Mouse (Mus musculus) liver, postnatal 0 days (tissue): Measurements from ENCODE around the gene Spc24. TPM values are rescaled to one million over a fixed set of nuclear protein-coding genes. Genes with fewer than 3 reads are reported as not detected.
A peak's percentile ranks its signal among the peaks of the same experiment; 100 is the strongest.

Experiments used
- ATAC-seq: fragments of 200-750 bp; cut with Nextera tagmentation; 2 replicates; pipeline ENCODE4 v1.8.0; 2017; ENCODE audit warnings: mild to moderate bottlenecking, moderate library complexity
- DNase-seq: peaks from one replicate; pipeline ENCODE4 v3.0.0-alpha.2; 2016
- H3K27ac ChIP-seq: fragments of 300-500 bp; sonication (generic); 2 replicates; pipeline ENCODE4 v1.5.1; 2014; ENCODE audit warnings: antibody characterized with exemption, moderate library complexity, mild to moderate bottlenecking, low read depth
- H3K27me3 ChIP-seq: fragments of 300-500 bp; sonication (generic); 2 replicates; pipeline ENCODE4 v1.6.1; 2014; ENCODE audit warnings: low read length, control low read depth, mixed read lengths; ENCODE audit not compliant: insufficient read depth
- H3K36me3 ChIP-seq: fragments of 300-500 bp; sonication (generic); replicated peaks from 2 replicates; pipeline ENCODE4 v1.6.1; 2014; ENCODE audit warnings: mild to moderate bottlenecking, control low read depth, low read length, moderate library complexity, mixed read lengths; ENCODE audit not compliant: insufficient read depth
- H3K4me1 ChIP-seq: fragments of 300-500 bp; sonication (generic); 2 replicates; pipeline ENCODE4 v1.6.1; 2014; ENCODE audit warnings: antibody characterized with exemption, mild to moderate bottlenecking, control low read depth; ENCODE audit not compliant: insufficient read depth
- H3K4me2 ChIP-seq: fragments of 300-500 bp; sonication (generic); 2 replicates; pipeline ENCODE4 v1.6.1; 2014; ENCODE audit warnings: low read depth, mild to moderate bottlenecking, low read length, moderate library complexity, mixed read lengths
- H3K4me3 ChIP-seq: fragments of 300-500 bp; sonication (generic); 2 replicates; pipeline ENCODE4 v1.5.1; 2014; ENCODE audit warnings: low read depth, low read length
- H3K9ac ChIP-seq: fragments of 300-500 bp; sonication (generic); replicated peaks from 2 replicates; pipeline ENCODE4 v1.6.1; 2014; ENCODE audit warnings: mild to moderate bottlenecking, moderate library complexity
- H3K9me3 ChIP-seq: fragments of 300-500 bp; sonication (generic); 2 replicates; pipeline ENCODE4 v1.6.1; 2016; ENCODE audit warnings: mild to moderate bottlenecking, control low read depth, low read length, mixed read lengths
- CTCF ChIP-seq: sonication (generic); IDR thresholded peaks from 2 replicates; pipeline ENCODE4 v1.5.1; 2016; ENCODE audit warnings: antibody characterized with exemption, low read depth
- EP300 ChIP-seq: IDR thresholded peaks from 2 replicates; pipeline ENCODE4 v1.6.1; 2016; ENCODE audit warnings: antibody characterized with exemption, low read depth, mild to moderate bottlenecking
- WGBS: fragments of 180-500 bp; shearing (Covaris S2); extraction: QIAGEN DNeasy Blood & Tissue Kit; methylation state at CpG from one replicate; pipeline ENCODE4 v1.1.7; 2014; ENCODE audit not compliant: insufficient replicate concordance; 5-methylcytosine and 5-hydroxymethylcytosine counted together
- polyA plus RNA-seq: library from polyadenylated mRNA; unstranded; fragments of >200 nt; fragmentation: Nextera tagmentation; extraction: Ambion mirVana; gene quantifications from 2 replicates; pipeline ENCODE4 v1.2.1, GENCODE M21; 2015

Gene Spc24
- polyA plus RNA-seq, 1 experiment from 2014 or later, result 38.4 TPM

DNA sequence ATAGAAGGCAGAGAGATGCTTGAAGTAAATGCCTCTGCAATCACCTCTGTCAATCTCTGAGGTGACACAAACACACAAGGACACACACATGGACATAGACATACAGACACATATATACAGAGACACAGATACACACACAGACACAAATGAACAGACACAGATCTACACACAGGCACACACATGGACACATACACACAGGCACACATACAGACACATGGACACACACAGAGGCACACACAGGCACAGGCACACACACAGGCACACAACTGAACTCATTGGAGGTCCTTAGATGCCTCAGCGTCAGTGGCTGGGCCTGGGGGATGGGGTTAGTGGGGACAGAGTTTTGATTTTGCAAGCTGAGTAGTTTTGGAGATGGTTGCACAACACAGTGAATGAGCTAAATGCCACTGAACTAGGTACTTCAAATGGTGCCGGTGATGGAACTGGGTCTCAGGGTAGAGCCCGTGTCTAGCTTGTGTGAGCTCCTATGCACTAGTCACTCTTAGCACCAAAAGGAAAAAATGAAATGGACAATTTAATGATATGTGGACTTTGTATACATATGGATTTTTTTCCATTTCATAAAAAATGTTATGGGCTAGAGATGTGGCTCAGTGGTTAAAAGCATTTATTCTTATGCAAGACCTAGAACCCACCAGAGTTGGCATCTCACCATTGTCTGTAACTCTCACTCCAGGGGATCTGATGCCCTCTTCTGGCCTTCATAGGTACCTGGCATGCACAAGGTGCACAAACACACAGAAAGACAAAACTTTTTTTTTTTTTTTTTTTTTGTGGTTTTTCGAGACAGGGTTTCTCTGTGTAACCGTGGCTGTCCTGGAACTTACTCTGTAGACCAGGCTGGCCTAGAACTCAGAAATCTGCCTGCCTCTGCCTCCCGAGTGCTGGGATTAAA is 4.2 kb upstream of the Spc24 start:
- Histone ChIP-seq H3K4me2 (no peak overlapping the region), H3K27me3 (no peaks in the 10 kb centered on the region), H3K9me3 (no peaks in the 10 kb centered on the region), H3K27ac (peak overlapping the region; percentile 34; the same call in 1 of the 2 replicates), H3K36me3 (peaks cover 3% of the 10 kb centered on the region; the same call in 1 of the 2 replicates), H3K4me1 (peaks cover 23% of the 10 kb centered on the region), H3K9ac (no peak overlapping the region), H3K4me3 (no peak overlapping the region)
- DNase-seq (peak; percentile 60), ATAC-seq (peak; percentile 18)
- WGBS, result 62% methylated on average over 6 of the region's 6 CpGs
- TF ChIP-seq EP300, result 0 out of 2 replicates have a peak, but pooled peaks have one; percentile 28
- peak; percentile 27; the same call in 1 of the 2 replicates for TF ChIP-seq CTCF

DNA sequence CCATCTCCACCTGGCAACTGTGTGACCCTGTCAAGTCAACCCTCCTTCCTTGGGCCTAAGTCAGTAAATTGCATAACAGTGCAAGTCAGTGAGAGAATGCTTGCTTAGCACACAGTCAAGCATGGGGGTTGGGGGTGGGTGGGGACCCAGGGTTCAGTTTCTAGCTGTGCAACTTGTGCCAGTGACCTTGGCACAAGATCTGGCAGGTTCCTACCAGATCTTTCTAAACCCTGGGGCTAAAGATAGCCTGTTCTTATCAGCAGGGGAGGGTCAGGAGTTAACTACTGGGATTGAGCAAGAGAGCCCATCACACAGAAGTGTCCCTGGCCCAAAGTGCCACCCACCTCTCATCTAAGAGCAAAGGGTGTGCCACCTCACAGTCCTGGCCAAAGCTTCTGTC is 2.0 kb upstream of the Spc24 start:
- Histone ChIP-seq H3K4me1 (peaks cover 32% of the 10 kb centered on the region), H3K4me2 (0 out of 2 replicates have a peak overlapping the region, but pooled peaks have one; percentile 3), H3K9ac (0 out of 2 replicates have a peak overlapping the region, but pooled peaks have one; percentile 7), H3K36me3 (no peaks in the 10 kb centered on the region), H3K27me3 (no peaks in the 10 kb centered on the region), H3K9me3 (no peaks in the 10 kb centered on the region), H3K4me3 (no peak overlapping the region), H3K27ac (peak overlapping the region; percentile 51)
- ATAC-seq (no peak), DNase-seq (peak; percentile 41)
- TF ChIP-seq EP300 (peak; percentile 57), CTCF (no peak)

DNA sequence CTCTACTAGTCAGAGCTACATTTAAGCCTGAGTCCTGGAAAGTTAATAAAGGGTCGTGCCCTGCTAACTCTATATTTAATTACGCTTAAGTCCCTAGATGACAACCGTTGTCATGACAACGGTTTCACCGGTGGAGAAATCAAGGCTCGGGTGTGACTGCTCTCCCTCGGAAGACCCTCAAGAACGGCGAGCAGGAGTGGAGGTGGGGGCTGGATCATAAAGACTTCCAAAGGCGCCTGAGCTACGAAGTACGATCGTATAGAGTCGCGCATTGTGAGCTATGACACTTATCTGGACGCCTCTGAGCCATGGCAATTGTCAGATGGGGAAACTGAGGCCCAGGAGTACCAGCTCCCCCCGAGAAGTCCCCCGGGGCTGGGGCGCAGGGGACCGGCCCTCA is 385 bp downstream of the Spc24 start:
- Histone ChIP-seq H3K9me3 (no peaks in the 10 kb centered on the region), H3K4me2 (peak overlapping the region; percentile 89), H3K36me3 (peaks cover 12% of the 10 kb centered on the region), H3K4me1 (peaks cover 32% of the 10 kb centered on the region), H3K27ac (peak overlapping the region; percentile 41; the same call in 1 of the 2 replicates), H3K4me3 (peak overlapping the region; percentile 90), H3K9ac (peak overlapping the region; percentile 82), H3K27me3 (no peaks in the 10 kb centered on the region)
- ATAC-seq, result no peak; the same call in 1 of the 2 replicates
- DNase-seq, result no peak
- under 1% methylated on average over 20 of the region's 20 CpGs for WGBS
- TF ChIP-seq CTCF, result no peak
- no peak for TF ChIP-seq EP300

DNA sequence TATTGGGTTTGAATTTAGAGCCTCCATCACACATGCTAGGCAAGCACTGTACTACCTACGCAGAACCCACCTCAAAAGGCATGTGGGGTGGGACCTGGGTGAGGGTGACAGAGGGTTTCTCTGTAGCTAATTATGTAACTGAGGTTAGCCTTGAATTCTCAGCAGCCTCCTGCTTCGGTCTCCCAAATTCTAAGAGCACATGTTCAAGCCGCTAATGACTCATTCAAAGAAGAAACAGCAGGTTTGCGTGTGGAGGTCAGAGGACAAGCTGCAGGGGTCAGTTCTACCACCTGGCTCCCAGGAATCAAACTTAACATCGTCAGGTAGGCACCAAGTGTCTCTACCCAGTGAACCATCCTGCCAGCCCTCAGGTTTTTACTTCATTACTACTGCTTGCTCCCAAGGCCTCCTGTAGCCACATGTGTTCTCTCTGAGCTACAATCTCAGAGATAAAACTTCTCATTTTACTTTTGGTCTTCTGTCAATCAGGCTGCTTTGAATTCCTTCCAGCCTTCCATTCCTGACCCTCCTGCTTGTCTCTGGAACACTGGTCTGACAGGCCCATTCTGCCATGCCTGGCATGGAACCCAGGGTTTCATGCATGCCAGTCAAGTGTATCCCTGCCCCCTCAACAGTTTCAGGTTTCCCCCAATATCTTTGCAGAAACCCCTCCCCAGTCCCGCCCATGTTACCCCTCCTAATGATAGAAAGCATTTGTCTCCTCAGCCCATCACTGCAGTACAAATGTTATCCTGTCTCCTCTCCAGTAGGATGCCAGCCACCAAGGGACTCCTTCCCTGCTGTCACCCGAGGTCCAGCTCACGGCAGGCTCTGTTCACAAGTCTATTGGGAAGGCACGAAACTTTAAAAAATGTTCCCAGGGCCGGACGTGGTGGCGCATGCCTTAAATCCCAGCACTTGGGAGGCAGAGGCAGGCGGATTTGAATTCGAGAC is 1.2 kb downstream of the Spc24 start:
- Histone ChIP-seq H3K4me2 (peak overlapping the region; percentile 89), H3K4me3 (peak overlapping the region; percentile 90), H3K4me1 (peaks cover 32% of the 10 kb centered on the region), H3K36me3 (peaks cover 13% of the 10 kb centered on the region), H3K27me3 (no peaks in the 10 kb centered on the region), H3K9ac (peak overlapping the region; percentile 82), H3K9me3 (no peaks in the 10 kb centered on the region), H3K27ac (no peak overlapping the region)
- DNase-seq, result no peak
- 57% methylated on average over 14 of the region's 14 CpGs for WGBS
- no peak for ATAC-seq
- TF ChIP-seq CTCF (no peak), EP300 (no peak)

DNA sequence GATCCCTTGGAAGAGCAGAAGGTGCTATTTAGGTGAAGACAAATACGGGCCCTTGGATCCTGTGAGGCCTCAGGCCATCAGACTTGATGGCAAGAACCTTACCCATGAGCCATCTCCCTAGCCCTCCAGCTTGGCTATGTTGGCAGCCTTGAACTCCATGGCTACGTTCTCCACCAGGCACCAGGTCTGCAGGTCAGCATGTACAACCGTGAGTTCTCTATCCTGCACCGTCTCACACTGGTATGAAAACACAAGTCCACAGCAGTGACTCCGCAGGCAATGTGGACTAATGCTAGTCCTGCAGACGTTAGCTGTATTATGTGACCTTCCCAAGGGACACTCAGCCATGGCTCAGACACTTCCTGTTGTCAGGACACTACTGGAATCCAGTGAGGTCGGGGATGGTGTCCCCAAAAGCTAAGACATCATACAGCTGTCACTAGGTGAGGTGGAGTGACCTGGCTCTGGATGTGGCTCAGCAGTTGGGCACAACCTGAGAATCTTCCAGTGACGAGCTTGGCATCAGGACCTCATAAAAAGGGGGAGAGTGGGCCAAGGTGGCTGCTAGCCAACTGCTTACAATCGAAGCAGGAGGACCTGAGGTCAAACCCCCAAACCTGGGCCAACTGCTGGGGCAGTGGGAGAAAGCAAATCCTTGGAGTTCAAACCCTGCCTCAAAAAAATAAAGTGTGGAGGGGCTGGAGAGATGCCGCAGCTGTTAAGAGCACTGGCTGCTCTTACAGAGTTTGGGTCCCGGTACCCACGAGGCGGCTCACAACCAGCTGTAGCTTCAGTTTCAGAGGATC is 5.4 kb downstream of the Spc24 start:
- DNase-seq (no peak), ATAC-seq (no peak)
- peaks cover 13% of the 10 kb centered on the region for H3K36me3 ChIP-seq
- H3K4me3 ChIP-seq, result no peak overlapping the region
- H3K4me1 ChIP-seq, result peaks cover 16% of the 10 kb centered on the region; the same call in 1 of the 2 replicates
- H3K4me2 ChIP-seq, result no peak overlapping the region
- WGBS, result 81% methylated on average over 13 of the region's 13 CpGs
- H3K27ac ChIP-seq, result no peak overlapping the region
- H3K9me3 ChIP-seq, result no peaks in the 10 kb centered on the region
- H3K9ac ChIP-seq, result no peak overlapping the region
- no peaks in the 10 kb centered on the region for H3K27me3 ChIP-seq
- no peak for TF ChIP-seq EP300
- TF ChIP-seq CTCF, result no peak
